8 mouse cellular contexts compared by ENCODE assay signal in genomic region chr2:73484561-73485235, GRCm38 (mm10). TPM values are rescaled to one million over a fixed set of nuclear protein-coding genes. Genes with fewer than 3 reads are reported as not detected.
DNase-seq lines count a peak whose midpoint lies in the region; ATAC-seq and TF ChIP-seq lines count a peak whose summit lies in the region.

No protein-coding gene starts in this region.

- no peaks in the 10 kb centered on the region for H3K36me3 ChIP-seq in heart, embryonic 15.5 days
- peaks cover 0 to 12% of the 10 kb centered on the region in 2 experiments; a peak in 2 of 4 replicates for H3K36me3 ChIP-seq in MEL (ENCODE audit: control insufficient read depth in 1 of 2, insufficient read depth in 2 of 2, low read length in 2 of 2)
- no peaks in the 10 kb centered on the region for H3K36me3 ChIP-seq in hindbrain, embryonic 12.5 days

- H3K79me2 ChIP-seq in MEL (ENCODE audit: control insufficient read depth, insufficient read depth, low read length, poor library complexity), result peaks cover 34% of the 10 kb centered on the region

- no peak for DNase-seq in heart, postnatal 14 days
- DNase-seq in MEL (ENCODE audit: low read depth, low spot score), result no peak
- peak; percentile 48 for DNase-seq in lung, postnatal 10 days
- no peak for DNase-seq in T-cell, adult 2 months (ENCODE audit: low spot score)
- DNase-seq in left cerebral cortex, adult 11 months (ENCODE audit: low spot score), result no peak
- no peak for DNase-seq in cerebellum, adult 9-10 months

- TF ChIP-seq CTCF in MEL (IDR thresholded peaks at IDR 0.05 in 2 of 3, conservative IDR thresholded peaks at IDR 0.05 in 1 of 3; ENCODE audit: control insufficient read depth in 1 of 3, insufficient read depth in 1 of 3, low read depth in 2 of 3, low read length in 3 of 3, poor library complexity in 1 of 3, severe bottlenecking in 1 of 3), result no peak

- intact Hi-C loops in heart, postnatal 14 days (cut with DNase I), result loop anchor here (2.0 kb wide), 1 partner anchor 44 kb away; the partner anchor contains the start of gene Wipf1

- TF ChIP-seq POLR2A in MEL (IDR thresholded peaks at IDR 0.05; ENCODE audit: control insufficient read depth in 1 of 2, insufficient read depth in 1 of 2, low read depth in 1 of 2, low read length in 2 of 2, poor library complexity in 1 of 2), result no peak

- peak overlapping the region; percentile 26; the same call in 1 of the 2 replicates for H3K9ac ChIP-seq in heart, embryonic 15.5 days
- H3K9ac ChIP-seq in MEL (ENCODE audit: control insufficient read depth, low read depth, low read length, poor library complexity, severe bottlenecking), result peak overlapping the region; percentile 77
- H3K9ac ChIP-seq in hindbrain, embryonic 12.5 days, result no peak overlapping the region

- no peaks in the 10 kb centered on the region for H3K9me3 ChIP-seq in heart, embryonic 15.5 days (replicated peaks)
- no peaks in the 10 kb centered on the region for H3K9me3 ChIP-seq in MEL (replicated peaks; ENCODE audit: insufficient read depth, low read length)
- no peaks in the 10 kb centered on the region for H3K9me3 ChIP-seq in hindbrain, embryonic 12.5 days (replicated peaks)

- peak overlapping the region; percentile 80 for H3K27ac ChIP-seq in heart, embryonic 15.5 days
- peak overlapping the region; percentile 94 for H3K27ac ChIP-seq in MEL (ENCODE audit: control insufficient read depth, low read depth, low read length)
- peak overlapping the region; percentile 58 for H3K27ac ChIP-seq in hindbrain, embryonic 12.5 days

- H3K4me1 ChIP-seq in heart, embryonic 15.5 days (replicated peaks), result peaks cover 22% of the 10 kb centered on the region
- H3K4me1 ChIP-seq in MEL (ENCODE audit: control insufficient read depth in 1 of 2, insufficient read depth in 2 of 2, low read length in 2 of 2), result peaks cover 0 to 16% of the 10 kb centered on the region in 2 experiments; a peak in 2 of 4 replicates
- peaks cover 18% of the 10 kb centered on the region; the same call in 1 of the 2 replicates for H3K4me1 ChIP-seq in hindbrain, embryonic 12.5 days

- 42% methylated on average over 15 of the region's 15 CpGs for WGBS in heart, embryonic 15.5 days
- 61% methylated on average over 15 of the region's 15 CpGs for whole genome bisulfite sequencing in hindbrain, embryonic 12.5 days

- 0 out of 2 replicates have a peak, but pooled peaks have one; percentile 27 for ATAC-seq in heart, embryonic 15.5 days (replicated peaks; ENCODE audit: insufficient number of reproducible peaks, insufficient read depth, low FRiP score, low read depth)
- no peak for ATAC-seq in hindbrain, embryonic 12.5 days (ENCODE audit: low FRiP score)

- peak overlapping the region; percentile 38 for H3K4me3 ChIP-seq in heart, embryonic 15.5 days
- peak overlapping the region; percentile 64 to 74 for H3K4me3 ChIP-seq in MEL (ENCODE audit: control insufficient read depth in 1 of 2, insufficient read depth in 1 of 2, low read depth in 2 of 2, low read length in 2 of 2)
- H3K4me3 ChIP-seq in hindbrain, embryonic 12.5 days, result no peak overlapping the region

- TF ChIP-seq EP300 in MEL (IDR thresholded peaks at IDR 0.05; ENCODE audit: low read depth in 1 of 2, low read length in 2 of 2), result no peak

- no peak for TF ChIP-seq RAD21 in MEL (IDR thresholded peaks at IDR 0.05; ENCODE audit: low read depth, low read length)

- H3K4me2 ChIP-seq in heart, embryonic 15.5 days, result peak overlapping the region; percentile 55
- peak overlapping the region; percentile 11; the same call in 1 of the 2 replicates for H3K4me2 ChIP-seq in hindbrain, embryonic 12.5 days (replicated peaks)

- no peaks in the 10 kb centered on the region for H3K27me3 ChIP-seq in heart, embryonic 15.5 days
- H3K27me3 ChIP-seq in MEL (ENCODE audit: control insufficient read depth in 1 of 2, insufficient read depth in 2 of 2, low read length in 2 of 2), result no peaks in the 10 kb centered on the region
- no peaks in the 10 kb centered on the region for H3K27me3 ChIP-seq in hindbrain, embryonic 12.5 days

TF ChIP-seq in MEL, 35 proteins besides CTCF, POLR2A, EP300 and RAD21:
- no peak for TF ChIP-seq TCF12 (IDR thresholded peaks at IDR 0.05; ENCODE audit: low read depth, low read length)
- TF ChIP-seq ZKSCAN1 (IDR thresholded peaks at IDR 0.05; ENCODE audit: low read depth, low read length), result no peak
- TF ChIP-seq UBTF (IDR thresholded peaks at IDR 0.05; ENCODE audit: borderline replicate concordance, insufficient read depth, low read depth, low read length), result no peak
- TF ChIP-seq JUND (IDR thresholded peaks at IDR 0.05; ENCODE audit: low read depth, low read length), result no peak
- TF ChIP-seq BHLHE40 (IDR thresholded peaks at IDR 0.05; ENCODE audit: borderline replicate concordance, low read depth, low read length), result no peak
- 0 out of 2 replicates have a peak, but pooled peaks have one; percentile 5 for TF ChIP-seq ZMIZ1 (IDR thresholded peaks at IDR 0.05; ENCODE audit: low read depth, low read length)

RNA-seq across cellular contexts. Expression of gene Wipf1, which starts 44.8 kb away (rescaled TPM):
- polyA plus RNA-seq in heart, embryonic 15.5 days (2015; fragmentation: Nextera tagmentation; extraction: Ambion mirVana), result 5.1 and 7.6 TPM in 2 replicates
- 10 to 100 TPM; 18.8 to 19.4 TPM for total RNA-seq in heart, postnatal 14 days (2021)
- 5.2 and 7.8 TPM in 2 replicates for total RNA-seq in MEL (2012; rRNA removed)
- 10 to 100 TPM; 27.1 to 83.9 TPM for polyA plus RNA-seq in MEL (2012; ENCODE audit: insufficient read depth in 1 of 2, insufficient read length in 2 of 2, low read depth in 1 of 2, low replicate concordance in 2 of 2, missing spikeins in 1 of 2)
- polyA plus RNA-seq in hindbrain, embryonic 12.5 days (2016; fragmentation: Nextera tagmentation; extraction: Ambion mirVana), result 7.3 and 8.7 TPM in 2 replicates
